Mouse (Mus musculus): ENCODE measurements around the gene Loxl1. TPM values are rescaled to one million over a fixed set of nuclear protein-coding genes. Genes with fewer than 3 reads are reported as not detected.

Loxl1 gene
- total and polyA plus RNA-seq, 3 experiments: not detected

GRCm38 (mm10) chr9:58316784-58317183 lies 3.8 kb upstream of the Loxl1 start:
- dilution Hi-C loops (cut with MboI; ENCODE audit: extremely low pct_ligation_motif_present, extremely low pct_unique_long_range_greater_than_20kb, low sequenced_read_pairs) (no loop called here), in situ Hi-C loops (cut with MboI; ENCODE audit: low pct_ligation_motif_present, low pct_unique_long_range_greater_than_20kb, low sequenced_read_pairs) (no loop called here)
- H3K4me1 ChIP-seq (ENCODE audit: control insufficient read depth in 1 of 2, insufficient read depth in 2 of 2): peaks cover 0 to 3% of the 10 kb centered on the region in 2 experiments; a peak in 1 of 4 replicates
- TF ChIP-seq MAZ (IDR thresholded peaks at IDR 0.05; ENCODE audit: low read depth, low read length) (no peak), ETS1 (conservative IDR thresholded peaks at IDR 0.05; ENCODE audit: low read depth, low read length) (no peak), MYC (IDR thresholded peaks at IDR 0.05; ENCODE audit: low read depth, low read length) (no peak)
- no peak overlapping the region for H3K27ac ChIP-seq (ENCODE audit: insufficient read depth, low read depth)
- H3K36me3 ChIP-seq (replicated peaks in 1 of 2; ENCODE audit: control insufficient read depth in 1 of 2, insufficient read depth in 1 of 2, low read length in 1 of 2): no peaks in the 10 kb centered on the region
- H3K79me2 ChIP-seq (replicated peaks; ENCODE audit: control insufficient read depth, extremely low read depth, insufficient read depth, poor library complexity, severe bottlenecking): no peaks in the 10 kb centered on the region
- H3K9me3 ChIP-seq (replicated peaks; ENCODE audit: low read length): peaks cover 8% of the 10 kb centered on the region
- no peak overlapping the region for H3K4me3 ChIP-seq (replicated peaks in 1 of 3; ENCODE audit: low read depth in 2 of 3, low read length in 2 of 3, poor library complexity in 1 of 3)
- no peak overlapping the region for H3K9ac ChIP-seq (ENCODE audit: insufficient read depth, low read depth)
- H3K4me2 ChIP-seq (ENCODE audit: insufficient read depth, low read depth, poor library complexity, severe bottlenecking): no peak overlapping the region
- DNase-seq (ENCODE audit: extremely low read depth): no peak
- H3K27me3 ChIP-seq (replicated peaks): peaks cover 10% of the 10 kb centered on the region

GRCm38 (mm10) chr9:58315850-58316249 lies 2.9 kb upstream of the Loxl1 start:
- no peaks in the 10 kb centered on the region for H3K36me3 ChIP-seq (replicated peaks in 1 of 2; ENCODE audit: control insufficient read depth in 1 of 2, insufficient read depth in 1 of 2, low read length in 1 of 2)
- in situ Hi-C loops (cut with MboI; ENCODE audit: low pct_ligation_motif_present, low pct_unique_long_range_greater_than_20kb, low sequenced_read_pairs) (no loop called here), dilution Hi-C loops (cut with MboI; ENCODE audit: extremely low pct_ligation_motif_present, extremely low pct_unique_long_range_greater_than_20kb, low sequenced_read_pairs) (no loop called here)
- H3K79me2 ChIP-seq (replicated peaks; ENCODE audit: control insufficient read depth, extremely low read depth, insufficient read depth, poor library complexity, severe bottlenecking): no peaks in the 10 kb centered on the region
- H3K4me1 ChIP-seq (ENCODE audit: control insufficient read depth in 1 of 2, insufficient read depth in 2 of 2): peaks cover 0 to 3% of the 10 kb centered on the region in 2 experiments; a peak in 1 of 4 replicates
- no peak for DNase-seq (ENCODE audit: extremely low read depth)
- H3K27me3 ChIP-seq (replicated peaks): peaks cover 10% of the 10 kb centered on the region
- TF ChIP-seq PAX5 (IDR thresholded peaks at IDR 0.05; ENCODE audit: low read length) (no peak), JUND (conservative IDR thresholded peaks at IDR 0.05; ENCODE audit: low read depth, low read length) (no peak), MAZ (IDR thresholded peaks at IDR 0.05; ENCODE audit: low read depth, low read length) (no peak), MAFK (IDR thresholded peaks at IDR 0.05; ENCODE audit: insufficient replicate concordance, low read length) (no peak), ZKSCAN1 (IDR thresholded peaks at IDR 0.05; ENCODE audit: borderline replicate concordance, low read depth, low read length) (no peak), RCOR1 (conservative IDR thresholded peaks at IDR 0.05; ENCODE audit: low read depth, low read length) (no peak), ELF1 (IDR thresholded peaks at IDR 0.05; ENCODE audit: low read depth, low read length) (no peak), UBTF (IDR thresholded peaks at IDR 0.05; ENCODE audit: low read depth, low read length) (no peak)
- no peak overlapping the region for H3K4me3 ChIP-seq (replicated peaks in 1 of 3; ENCODE audit: low read depth in 2 of 3, low read length in 2 of 3, poor library complexity in 1 of 3)
- H3K9me3 ChIP-seq (replicated peaks; ENCODE audit: low read length): peaks cover 11% of the 10 kb centered on the region
- H3K27ac ChIP-seq (ENCODE audit: insufficient read depth, low read depth): no peak overlapping the region
- H3K9ac ChIP-seq (ENCODE audit: insufficient read depth, low read depth): no peak overlapping the region
- no peak overlapping the region for H3K4me2 ChIP-seq (ENCODE audit: insufficient read depth, low read depth, poor library complexity, severe bottlenecking)

GRCm38 (mm10) chr9:58314682-58315360 lies 1.8 kb upstream of the Loxl1 start:
- Histone ChIP-seq H3K27me3 (replicated peaks) (peaks cover 10% of the 10 kb centered on the region), H3K4me1 (ENCODE audit: control insufficient read depth in 1 of 2, insufficient read depth in 2 of 2) (peaks cover 0 to 3% of the 10 kb centered on the region in 2 experiments; a peak in 1 of 4 replicates), H3K27ac (ENCODE audit: insufficient read depth, low read depth) (no peak overlapping the region), H3K9ac (ENCODE audit: insufficient read depth, low read depth) (no peak overlapping the region), H3K9me3 (replicated peaks; ENCODE audit: low read length) (peaks cover 11% of the 10 kb centered on the region), H3K4me2 (ENCODE audit: insufficient read depth, low read depth, poor library complexity, severe bottlenecking) (no peak overlapping the region), H3K4me3 (replicated peaks in 1 of 3; ENCODE audit: low read depth in 2 of 3, low read length in 2 of 3, poor library complexity in 1 of 3) (no peak overlapping the region), H3K79me2 (replicated peaks; ENCODE audit: control insufficient read depth, extremely low read depth, insufficient read depth, poor library complexity, severe bottlenecking) (no peaks in the 10 kb centered on the region), H3K36me3 (replicated peaks in 1 of 2; ENCODE audit: control insufficient read depth in 1 of 2, insufficient read depth in 1 of 2, low read length in 1 of 2) (no peaks in the 10 kb centered on the region)
- no peak for TF ChIP-seq KAT2A (IDR thresholded peaks at IDR 0.05; ENCODE audit: insufficient replicate concordance, low read length)
- TF ChIP-seq POLR2A (IDR thresholded peaks at IDR 0.05; ENCODE audit: low read depth, low read length): no peak
- TF ChIP-seq TCF12 (IDR thresholded peaks at IDR 0.05; ENCODE audit: low read depth, low read length): no peak
- no peak for TF ChIP-seq JUN (IDR thresholded peaks at IDR 0.05; ENCODE audit: insufficient read depth, low read depth, low read length)
- no peak for TF ChIP-seq MAZ (IDR thresholded peaks at IDR 0.05; ENCODE audit: low read depth, low read length)
- TF ChIP-seq MAFK (IDR thresholded peaks at IDR 0.05; ENCODE audit: insufficient replicate concordance, low read length): no peak
- no peak for TF ChIP-seq ETS1 (conservative IDR thresholded peaks at IDR 0.05; ENCODE audit: low read depth, low read length)
- no peak for TF ChIP-seq E2F4 (IDR thresholded peaks at IDR 0.05; ENCODE audit: insufficient replicate concordance, low read depth, low read length)
- TF ChIP-seq USF1 (IDR thresholded peaks at IDR 0.05; ENCODE audit: low read depth, low read length): no peak
- no peak for TF ChIP-seq ZKSCAN1 (IDR thresholded peaks at IDR 0.05; ENCODE audit: borderline replicate concordance, low read depth, low read length)
- TF ChIP-seq ELF1 (IDR thresholded peaks at IDR 0.05; ENCODE audit: low read depth, low read length): no peak
- TF ChIP-seq MXI1 (IDR thresholded peaks at IDR 0.05; ENCODE audit: low read depth, low read length): no peak
- TF ChIP-seq ZC3H11A (IDR thresholded peaks at IDR 0.05; ENCODE audit: low read depth, low read length): no peak
- no peak for TF ChIP-seq PAX5 (IDR thresholded peaks at IDR 0.05; ENCODE audit: low read length)
- no peak for TF ChIP-seq EP300 (IDR thresholded peaks at IDR 0.05; ENCODE audit: low read length)
- no peak for TF ChIP-seq USF2 (conservative IDR thresholded peaks at IDR 0.05; ENCODE audit: low read depth, low read length)
- TF ChIP-seq ZNF384 (IDR thresholded peaks at IDR 0.05; ENCODE audit: low read depth, low read length): no peak
- no peak for TF ChIP-seq CTCF (conservative IDR thresholded peaks at IDR 0.05 in 1 of 2, IDR thresholded peaks at IDR 0.05 in 1 of 2; ENCODE audit: low read depth in 2 of 2, low read length in 2 of 2)
- no peak for TF ChIP-seq MYC (IDR thresholded peaks at IDR 0.05; ENCODE audit: low read depth, low read length)
- no peak for TF ChIP-seq HCFC1 (IDR thresholded peaks at IDR 0.05; ENCODE audit: low read depth, low read length)
- DNase-seq (ENCODE audit: extremely low read depth): no peak
- in situ Hi-C loops (cut with MboI; ENCODE audit: low pct_ligation_motif_present, low pct_unique_long_range_greater_than_20kb, low sequenced_read_pairs) (no loop called here), dilution Hi-C loops (cut with MboI; ENCODE audit: extremely low pct_ligation_motif_present, extremely low pct_unique_long_range_greater_than_20kb, low sequenced_read_pairs) (no loop called here)

Data from CH12.LX (cell line).